Mouse (Mus musculus) G1E (cell line): Measurements from ENCODE around the gene Zdhhc9. TPM values are rescaled to one million over a fixed set of nuclear protein-coding genes. Genes with fewer than 3 reads are reported as not detected.
A peak's percentile ranks its signal among the peaks of the same experiment; 100 is the strongest.

ENCODE experiments used
- ATAC-seq: 2 replicates; pipeline ENCODE4 v1.8.0; 2016; ENCODE audit warnings: mild to moderate bottlenecking; ENCODE audit not compliant: insufficient number of reproducible peaks, poor library complexity, low FRiP score, severe bottlenecking; ENCODE audit errors: extremely low read depth
- DNase-seq: peaks from one replicate; pipeline ENCODE4 v3.0.0; 2012; ENCODE audit warnings: low spot score
- H3K27me3 ChIP-seq: 2 replicates; pipeline ENCODE4 v1.6.1; 2012; ENCODE audit warnings: mild to moderate bottlenecking, low read length, inconsistent platforms; ENCODE audit not compliant: insufficient read depth
- H3K36me3 ChIP-seq: replicated peaks from 2 replicates; pipeline ENCODE3; 2012; ENCODE audit warnings: mild to moderate bottlenecking, inconsistent platforms
- H3K4me1 ChIP-seq: 2 replicates; pipeline ENCODE4 v1.6.1; 2012; ENCODE audit warnings: low read depth, low read length, inconsistent platforms, mixed read lengths; ENCODE audit not compliant: insufficient read depth
- H3K4me3 ChIP-seq: 2 replicates; pipeline ENCODE4 v1.5.1; 2012; ENCODE audit warnings: low read depth, mild to moderate bottlenecking, inconsistent platforms, low read length, moderate library complexity, mixed read lengths
- H3K9me3 ChIP-seq: replicated peaks from 2 replicates; pipeline ENCODE4 v1.6.1; 2012; ENCODE audit warnings: inconsistent platforms
- CTCF ChIP-seq: IDR thresholded peaks from 2 replicates; pipeline ENCODE4 v1.5.1; 2012; ENCODE audit warnings: low read depth, low read length, inconsistent platforms, mixed read lengths
- GATA1 ChIP-seq: IDR thresholded peaks from 2 replicates; pipeline ENCODE4 v1.6.1; 2012; ENCODE audit warnings: borderline replicate concordance, low read length, inconsistent platforms, mixed read lengths
- GATA2 ChIP-seq: IDR thresholded peaks from 2 replicates; pipeline ENCODE4 v1.6.1; 2012; ENCODE audit warnings: low read depth, low read length, inconsistent platforms, borderline replicate concordance
- POLR2AphosphoS5 ChIP-seq: IDR thresholded peaks from 2 replicates; pipeline ENCODE4 v1.6.1; 2012; ENCODE audit warnings: low read depth, low read length, inconsistent platforms; ENCODE audit not compliant: insufficient replicate concordance
- TAL1 ChIP-seq: conservative IDR thresholded peaks from 2 replicates; pipeline ENCODE4 v1.6.1; 2012; ENCODE audit warnings: low read depth, low read length, inconsistent platforms, mixed read lengths
- polyA plus RNA-seq: library from polyadenylated mRNA; stranded (reverse); fragments of >175 nt; gene quantifications from 2 replicates; pipeline ENCODE4 v1.2.3, GENCODE M21; 2012
- total RNA-seq, 2 experiments: library from RNA; stranded (forward) in 1 of 2; stranded (reverse) in 1 of 2; fragments of 200-1000 nt in 1 of 2; fragments of >200 nt in 1 of 2; fragmentation: Nextera tagmentation in 1 of 2; gene quantifications; 2 replicates each; pipeline ENCODE4 v1.2.3; 2014 to 2017

Zdhhc9 gene
- total and polyA plus RNA-seq, 3 experiments: 18.3 to 206 (median 31.0) TPM

DNA sequence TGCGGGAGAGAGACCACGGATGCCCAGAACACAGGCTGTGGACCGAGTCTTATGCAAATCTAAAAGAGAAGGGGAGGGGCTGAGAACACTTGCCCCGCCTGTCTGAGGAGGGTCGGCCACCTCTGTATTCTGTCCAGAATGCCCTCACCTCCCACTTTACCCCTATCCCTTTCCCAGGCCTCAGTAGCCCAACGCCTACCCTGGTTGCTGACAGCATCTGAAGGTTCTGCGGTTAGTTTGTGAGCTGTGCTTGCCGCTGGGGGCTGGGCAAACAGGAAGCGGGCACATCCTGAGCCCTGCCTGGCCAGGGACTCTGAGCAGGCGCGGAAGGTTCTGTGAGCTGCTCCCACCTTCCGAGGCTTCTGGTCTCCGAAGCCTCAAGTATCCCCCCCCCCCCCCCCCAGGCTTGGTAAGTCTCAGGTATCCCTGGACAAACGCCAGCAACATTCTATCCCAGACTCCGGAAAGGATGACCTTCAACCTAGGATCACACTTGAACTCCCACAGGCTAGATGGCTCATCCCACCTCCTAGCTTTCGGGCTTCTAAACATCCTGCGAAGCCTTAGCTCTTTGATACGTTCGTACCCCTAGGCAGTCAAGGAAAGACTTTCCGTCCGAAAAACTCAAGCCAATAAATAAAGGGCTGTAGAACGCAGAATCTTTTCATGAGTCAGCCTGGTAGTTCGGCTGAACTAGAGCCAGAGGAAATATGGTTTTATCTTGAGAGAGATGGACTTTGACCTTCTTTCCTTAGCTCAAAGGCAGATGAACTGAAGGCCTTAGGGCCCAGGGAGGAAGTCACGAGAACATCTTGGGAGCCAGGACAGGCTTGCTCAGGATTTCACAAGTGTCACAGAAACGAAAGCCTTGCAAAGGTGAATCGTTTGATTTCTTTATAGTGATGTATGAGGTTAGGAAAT is 65.0 kb downstream of the Zdhhc9 start:
- DNase-seq (no peak), ATAC-seq (peak; percentile 41; the same call in 1 of the 2 replicates)
- peaks cover 73% of the 10 kb centered on the region for H3K4me1 ChIP-seq
- H3K4me3 ChIP-seq: no peak overlapping the region; the same call in 1 of the 2 replicates
- no peaks in the 10 kb centered on the region for H3K36me3 ChIP-seq
- no peaks in the 10 kb centered on the region for H3K9me3 ChIP-seq
- no peaks in the 10 kb centered on the region for H3K27me3 ChIP-seq
- no peak for TF ChIP-seq GATA2
- no peak for TF ChIP-seq POLR2AphosphoS5
- TF ChIP-seq GATA1: no peak
- TF ChIP-seq TAL1: no peak

GRCm38 (mm10) chrX:48141481-48141880 is 67.2 kb downstream of the Zdhhc9 start:
- DNase-seq: peak; percentile 30
- ATAC-seq: 0 out of 2 replicates have a peak, but pooled peaks have one; percentile 6
- no peaks in the 10 kb centered on the region for H3K27me3 ChIP-seq
- TF ChIP-seq TAL1 (no peak), GATA1 (no peak)
- no peaks in the 10 kb centered on the region for H3K36me3 ChIP-seq
- H3K4me1 ChIP-seq: peaks cover 73% of the 10 kb centered on the region
- no peak overlapping the region; the same call in 1 of the 2 replicates for H3K4me3 ChIP-seq
- H3K9me3 ChIP-seq: no peaks in the 10 kb centered on the region

GRCm38 (mm10) chrX:48140286-48140877 is 68.3 kb downstream of the Zdhhc9 start:
- DNase-seq (no peak), ATAC-seq (no peak)
- peaks cover 81% of the 10 kb centered on the region for H3K4me1 ChIP-seq
- no peaks in the 10 kb centered on the region for H3K36me3 ChIP-seq
- no peaks in the 10 kb centered on the region for H3K9me3 ChIP-seq
- no peak for TF ChIP-seq GATA2
- TF ChIP-seq GATA1: no peak
- TF ChIP-seq POLR2AphosphoS5: no peak
- TF ChIP-seq TAL1: no peak
- no peak for TF ChIP-seq CTCF
- no peak overlapping the region; the same call in 1 of the 2 replicates for H3K4me3 ChIP-seq
- no peaks in the 10 kb centered on the region for H3K27me3 ChIP-seq

DNA sequence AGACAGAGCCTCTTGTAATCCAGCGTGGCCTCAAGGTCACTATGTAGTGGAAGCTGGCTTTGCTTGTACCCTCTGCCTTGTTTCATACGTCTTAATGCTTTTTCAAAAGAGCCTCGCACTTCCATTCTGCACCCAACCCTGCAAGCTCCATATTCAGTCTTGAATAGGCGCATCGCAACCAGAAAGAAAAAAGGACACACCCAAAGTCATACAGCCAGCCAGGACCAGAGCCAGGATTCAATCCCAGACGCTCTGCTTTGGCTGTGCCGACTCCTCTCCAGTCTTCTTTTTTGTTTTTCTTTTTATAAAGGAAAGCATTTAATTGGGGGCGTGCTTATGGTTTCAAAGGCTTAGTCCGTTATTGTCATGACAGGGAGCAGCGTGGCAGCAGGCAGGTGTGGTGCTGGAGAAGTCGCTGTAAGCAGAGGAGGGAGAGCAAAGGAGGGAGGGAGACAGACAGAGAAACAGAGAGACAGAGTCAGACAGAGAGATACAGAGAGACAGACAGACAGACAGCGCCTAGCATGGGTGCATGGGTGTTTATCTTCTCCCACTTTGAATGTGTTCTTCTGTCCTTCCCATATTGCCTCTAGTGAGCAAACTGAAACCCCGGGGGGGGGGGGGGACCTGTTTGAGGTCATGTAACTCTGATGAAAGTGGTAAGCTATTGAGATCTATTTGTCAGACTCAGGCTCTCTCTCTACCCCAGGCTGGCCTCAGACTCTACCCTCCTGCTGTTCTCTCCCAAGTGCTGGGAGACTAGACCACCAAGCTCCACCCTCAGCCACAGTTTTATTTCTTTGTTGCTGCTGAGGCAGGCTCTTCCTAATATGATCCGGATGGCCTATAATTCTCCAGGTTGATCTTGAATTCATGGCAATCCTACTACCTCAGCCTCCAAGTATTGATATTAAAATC is 69.1 kb downstream of the Zdhhc9 start:
- DNase-seq: no peak
- H3K9me3 ChIP-seq: no peaks in the 10 kb centered on the region
- H3K36me3 ChIP-seq: no peaks in the 10 kb centered on the region
- H3K4me1 ChIP-seq: peaks cover 86% of the 10 kb centered on the region
- TF ChIP-seq GATA1: no peak
- no peak for TF ChIP-seq POLR2AphosphoS5
- TF ChIP-seq TAL1: no peak
- no peak for TF ChIP-seq GATA2
- no peak for TF ChIP-seq CTCF
- no peaks in the 10 kb centered on the region for H3K27me3 ChIP-seq
- H3K4me3 ChIP-seq: peak overlapping the region; percentile 59; the same call in 1 of the 2 replicates
- ATAC-seq: no peak

GRCm38 (mm10) chrX:48138539-48139275 is 70.0 kb downstream of the Zdhhc9 start:
- H3K4me3 ChIP-seq: peak overlapping the region; percentile 30; the same call in 1 of the 2 replicates
- H3K36me3 ChIP-seq: no peaks in the 10 kb centered on the region
- ATAC-seq: peak; percentile 77
- H3K27me3 ChIP-seq: no peaks in the 10 kb centered on the region
- peak; percentile 84 for TF ChIP-seq TAL1
- TF ChIP-seq CTCF: no peak
- no peak for TF ChIP-seq POLR2AphosphoS5
- TF ChIP-seq GATA2: no peak
- TF ChIP-seq GATA1: no peak
- H3K4me1 ChIP-seq: peaks cover 82% of the 10 kb centered on the region
- H3K9me3 ChIP-seq: no peaks in the 10 kb centered on the region
- peak; percentile 38 for DNase-seq
